Mouse (Mus musculus): ENCODE data around the gene Ctnnal1. TPM values are rescaled to one million over a fixed set of nuclear protein-coding genes. Genes with fewer than 3 reads are reported as not detected.

Gene Ctnnal1
- total and polyA plus RNA-seq, 3 experiments: 2.3 to 6.3 TPM; not detected in 1

- Histone ChIP-seq H3K79me2 (ENCODE audit: control insufficient read depth, insufficient read depth, low read length, poor library complexity) (no peaks in the 10 kb centered on the region), H3K9me3 (replicated peaks; ENCODE audit: insufficient read depth, low read length) (no peaks in the 10 kb centered on the region), H3K4me3 (ENCODE audit: control insufficient read depth in 1 of 2, insufficient read depth in 1 of 2, low read depth in 2 of 2, low read length in 2 of 2) (no peak overlapping the region), H3K9ac (ENCODE audit: control insufficient read depth, low read depth, low read length, poor library complexity, severe bottlenecking) (no peak overlapping the region), H3K36me3 (ENCODE audit: control insufficient read depth in 1 of 2, insufficient read depth in 2 of 2, low read length in 2 of 2) (no peaks in the 10 kb centered on the region), H3K4me1 (ENCODE audit: control insufficient read depth in 1 of 2, insufficient read depth in 2 of 2, low read length in 2 of 2) (peaks cover 0 to 3% of the 10 kb centered on the region in 2 experiments; a peak in 2 of 4 replicates), H3K27me3 (ENCODE audit: control insufficient read depth in 1 of 2, insufficient read depth in 2 of 2, low read length in 2 of 2) (no peaks in the 10 kb centered on the region), H3K27ac (ENCODE audit: control insufficient read depth, low read depth, low read length) (no peak overlapping the region)
- DNase-seq (ENCODE audit: low read depth, low spot score): no peak
- no peak for TF ChIP-seq ETS1 (IDR thresholded peaks at IDR 0.05; ENCODE audit: low read depth, low read length)
- TF ChIP-seq TCF12 (IDR thresholded peaks at IDR 0.05; ENCODE audit: low read depth, low read length): no peak
- TF ChIP-seq ZNF384 (IDR thresholded peaks at IDR 0.05; ENCODE audit: low read depth, low read length): no peak
- no peak for TF ChIP-seq POLR2AphosphoS5 (IDR thresholded peaks at IDR 0.05; ENCODE audit: borderline replicate concordance, low read depth, low read length)
- TF ChIP-seq CHD2 (IDR thresholded peaks at IDR 0.05; ENCODE audit: low read length): no peak
- TF ChIP-seq BHLHE40 (IDR thresholded peaks at IDR 0.05; ENCODE audit: borderline replicate concordance, low read depth, low read length): no peak
- TF ChIP-seq POLR2AphosphoS2 (IDR thresholded peaks at IDR 0.05; ENCODE audit: low read length): no peak
- TF ChIP-seq ZKSCAN1 (IDR thresholded peaks at IDR 0.05; ENCODE audit: low read depth, low read length): no peak
- no peak for TF ChIP-seq CHD1 (IDR thresholded peaks at IDR 0.05; ENCODE audit: low read depth, low read length)
- TF ChIP-seq MYC (IDR thresholded peaks at IDR 0.05; ENCODE audit: low read depth, low read length): no peak
- no peak for TF ChIP-seq USF2 (IDR thresholded peaks at IDR 0.05; ENCODE audit: borderline replicate concordance in 1 of 2, insufficient read depth in 1 of 2, low read depth in 1 of 2, low read length in 2 of 2)
- TF ChIP-seq NELFE (IDR thresholded peaks at IDR 0.05; ENCODE audit: low read depth, low read length): no peak
- no peak for TF ChIP-seq CTCF (IDR thresholded peaks at IDR 0.05 in 2 of 3, conservative IDR thresholded peaks at IDR 0.05 in 1 of 3; ENCODE audit: control insufficient read depth in 1 of 3, insufficient read depth in 1 of 3, low read depth in 2 of 3, low read length in 3 of 3, poor library complexity in 1 of 3, severe bottlenecking in 1 of 3)
- TF ChIP-seq SMC3 (IDR thresholded peaks at IDR 0.05; ENCODE audit: low read depth, low read length): no peak
- no peak for TF ChIP-seq MXI1 (IDR thresholded peaks at IDR 0.05; ENCODE audit: low read depth, low read length)
- TF ChIP-seq ZC3H11A (IDR thresholded peaks at IDR 0.05; ENCODE audit: low read depth, low read length): no peak
Measured at GRCm38 (mm10) chr4:56850724-56851123, 14.3 kb downstream of the Ctnnal1 start.

GRCm38 (mm10) chr4:56848044-56848443, 16.9 kb downstream of the Ctnnal1 start:
- H3K9me3 ChIP-seq (replicated peaks; ENCODE audit: insufficient read depth, low read length): no peaks in the 10 kb centered on the region
- DNase-seq (ENCODE audit: low read depth, low spot score): no peak

More at GRCm38 (mm10) chr4:56848044-56848443, 16.9 kb downstream of the Ctnnal1 start:
- Histone ChIP-seq H3K27me3 (ENCODE audit: control insufficient read depth in 1 of 2, insufficient read depth in 2 of 2, low read length in 2 of 2) (no peaks in the 10 kb centered on the region), H3K4me1 (ENCODE audit: control insufficient read depth in 1 of 2, insufficient read depth in 2 of 2, low read length in 2 of 2) (peaks cover 0 to 3% of the 10 kb centered on the region in 2 experiments; a peak in 2 of 4 replicates), H3K9ac (ENCODE audit: control insufficient read depth, low read depth, low read length, poor library complexity, severe bottlenecking) (no peak overlapping the region), H3K4me3 (ENCODE audit: control insufficient read depth in 1 of 2, insufficient read depth in 1 of 2, low read depth in 2 of 2, low read length in 2 of 2) (no peak overlapping the region), H3K36me3 (ENCODE audit: control insufficient read depth in 1 of 2, insufficient read depth in 2 of 2, low read length in 2 of 2) (no peaks in the 10 kb centered on the region), H3K79me2 (ENCODE audit: control insufficient read depth, insufficient read depth, low read length, poor library complexity) (no peaks in the 10 kb centered on the region), H3K27ac (ENCODE audit: control insufficient read depth, low read depth, low read length) (no peak overlapping the region)
- no peak for TF ChIP-seq GABPA (IDR thresholded peaks at IDR 0.05; ENCODE audit: low read depth, low read length)
- no peak for TF ChIP-seq MXI1 (IDR thresholded peaks at IDR 0.05; ENCODE audit: low read depth, low read length)
- TF ChIP-seq POLR2AphosphoS5 (IDR thresholded peaks at IDR 0.05; ENCODE audit: borderline replicate concordance, low read depth, low read length): no peak
- TF ChIP-seq POLR2AphosphoS2 (IDR thresholded peaks at IDR 0.05; ENCODE audit: low read length): no peak
- TF ChIP-seq ZKSCAN1 (IDR thresholded peaks at IDR 0.05; ENCODE audit: low read depth, low read length): no peak
- TF ChIP-seq NELFE (IDR thresholded peaks at IDR 0.05; ENCODE audit: low read depth, low read length): no peak
- TF ChIP-seq MYC (IDR thresholded peaks at IDR 0.05; ENCODE audit: low read depth, low read length): no peak
- no peak for TF ChIP-seq SMC3 (IDR thresholded peaks at IDR 0.05; ENCODE audit: low read depth, low read length)
- TF ChIP-seq GATA1 (IDR thresholded peaks at IDR 0.05; ENCODE audit: low read depth, low read length): no peak
- TF ChIP-seq EP300 (IDR thresholded peaks at IDR 0.05; ENCODE audit: low read depth in 1 of 2, low read length in 2 of 2): no peak
- TF ChIP-seq SIN3A (IDR thresholded peaks at IDR 0.05; ENCODE audit: low read length): no peak
- TF ChIP-seq TCF12 (IDR thresholded peaks at IDR 0.05; ENCODE audit: low read depth, low read length): no peak
- no peak for TF ChIP-seq UBTF (IDR thresholded peaks at IDR 0.05; ENCODE audit: borderline replicate concordance, insufficient read depth, low read depth, low read length)
- TF ChIP-seq KAT2A (conservative IDR thresholded peaks at IDR 0.05; ENCODE audit: low read depth, low read length): no peak
